Mouse (Mus musculus): ENCODE results near the gene 2310022B05Rik. TPM values are rescaled to one million over a fixed set of nuclear protein-coding genes. Genes with fewer than 3 reads are reported as not detected.

Gene 2310022B05Rik
- total and polyA plus RNA-seq, 3 experiments = 54.4 to 64.3 (median 61.8) TPM

GRCm38 (mm10) chr8:124617266-124617869 is 45.8 kb downstream of the 2310022B05Rik start:
- intact Hi-C loops (cut with DNase I) = loop anchor here (1.0 to 5.0 kb wide), 2 partner anchors 60 to 160 kb away; no protein-coding TSS in a partner anchor

GRCm38 (mm10) chr8:124614325-124614724 is 48.8 kb downstream of the 2310022B05Rik start:
- no peaks in the 10 kb centered on the region for H3K36me3 ChIP-seq (ENCODE audit: control insufficient read depth, insufficient read depth, low read length)
- intact Hi-C loops (cut with DNase I) = no loop called here
- no peak overlapping the region for H3K9ac ChIP-seq (ENCODE audit: low read depth, low read length)
- no peak overlapping the region for H3K4me3 ChIP-seq
- DNase-seq = no peak
- no peaks in the 10 kb centered on the region for H3K79me2 ChIP-seq (replicated peaks; ENCODE audit: control insufficient read depth, insufficient read depth, low read length)
- no peaks in the 10 kb centered on the region for H3K4me1 ChIP-seq (ENCODE audit: control insufficient read depth, insufficient read depth, low read length)
- no peaks in the 10 kb centered on the region for H3K27me3 ChIP-seq (ENCODE audit: control insufficient read depth, insufficient read depth, low read length)
- H3K27ac ChIP-seq = no peak overlapping the region
- WGBS = 84% methylated on average over 5 of the region's 6 CpGs
- no peak for TF ChIP-seq EP300 (IDR thresholded peaks at IDR 0.05; ENCODE audit: insufficient read depth, low read depth, low read length)
- no peak for TF ChIP-seq POLR2A (IDR thresholded peaks at IDR 0.05; ENCODE audit: insufficient read depth, low read depth, low read length)
- TF ChIP-seq CTCF (IDR thresholded peaks at IDR 0.05) = no peak

More at GRCm38 (mm10) chr8:124617266-124617869, 45.8 kb downstream of the 2310022B05Rik start:
- Histone ChIP-seq H3K27ac (peak overlapping the region; percentile 49), H3K9ac (ENCODE audit: low read depth, low read length) (peak overlapping the region; percentile 12; the same call in 1 of the 2 replicates), H3K4me3 (peak overlapping the region; percentile 42), H3K4me1 (ENCODE audit: control insufficient read depth, insufficient read depth, low read length) (no peaks in the 10 kb centered on the region), H3K27me3 (ENCODE audit: control insufficient read depth, insufficient read depth, low read length) (no peaks in the 10 kb centered on the region), H3K36me3 (ENCODE audit: control insufficient read depth, insufficient read depth, low read length) (no peaks in the 10 kb centered on the region), H3K79me2 (replicated peaks; ENCODE audit: control insufficient read depth, insufficient read depth, low read length) (no peaks in the 10 kb centered on the region)
- DNase-seq = peak; percentile 77 to 83
- TF ChIP-seq CTCF (IDR thresholded peaks at IDR 0.05) (peak; percentile 94), POLR2A (IDR thresholded peaks at IDR 0.05; ENCODE audit: insufficient read depth, low read depth, low read length) (no peak), EP300 (IDR thresholded peaks at IDR 0.05; ENCODE audit: insufficient read depth, low read depth, low read length) (peak; percentile 84; the same call in 1 of the 2 replicates)
- 9% methylated on average over 17 of the region's 17 CpGs for WGBS

- TF ChIP-seq POLR2A (IDR thresholded peaks at IDR 0.05; ENCODE audit: insufficient read depth, low read depth, low read length) (no peak), CTCF (IDR thresholded peaks at IDR 0.05) (no peak), EP300 (IDR thresholded peaks at IDR 0.05; ENCODE audit: insufficient read depth, low read depth, low read length) (no peak)
- Histone ChIP-seq H3K9ac (ENCODE audit: low read depth, low read length) (no peak overlapping the region), H3K4me1 (ENCODE audit: control insufficient read depth, insufficient read depth, low read length) (no peaks in the 10 kb centered on the region), H3K4me3 (no peak overlapping the region), H3K27me3 (ENCODE audit: control insufficient read depth, insufficient read depth, low read length) (no peaks in the 10 kb centered on the region), H3K79me2 (replicated peaks; ENCODE audit: control insufficient read depth, insufficient read depth, low read length) (no peaks in the 10 kb centered on the region), H3K36me3 (ENCODE audit: control insufficient read depth, insufficient read depth, low read length) (no peaks in the 10 kb centered on the region), H3K27ac (no peak overlapping the region)
- intact Hi-C loops (cut with DNase I) = no loop called here
- DNase-seq = no peak
- WGBS = 30% methylated on average over 9 of the region's 9 CpGs
Observed at GRCm38 (mm10) chr8:124608972-124609353, 54.2 kb downstream of the 2310022B05Rik start.

- WGBS = 61% methylated on average over 13 of the region's 13 CpGs
- Histone ChIP-seq H3K4me3 (no peak overlapping the region), H3K27me3 (ENCODE audit: control insufficient read depth, insufficient read depth, low read length) (no peaks in the 10 kb centered on the region), H3K79me2 (replicated peaks; ENCODE audit: control insufficient read depth, insufficient read depth, low read length) (no peaks in the 10 kb centered on the region), H3K36me3 (ENCODE audit: control insufficient read depth, insufficient read depth, low read length) (no peaks in the 10 kb centered on the region), H3K27ac (no peak overlapping the region), H3K4me1 (ENCODE audit: control insufficient read depth, insufficient read depth, low read length) (no peaks in the 10 kb centered on the region), H3K9ac (ENCODE audit: low read depth, low read length) (no peak overlapping the region)
- intact Hi-C loops (cut with DNase I) = no loop called here
- DNase-seq = no peak
- no peak for TF ChIP-seq EP300 (IDR thresholded peaks at IDR 0.05; ENCODE audit: insufficient read depth, low read depth, low read length)
- no peak for TF ChIP-seq POLR2A (IDR thresholded peaks at IDR 0.05; ENCODE audit: insufficient read depth, low read depth, low read length)
- peak; percentile 72 for TF ChIP-seq CTCF (IDR thresholded peaks at IDR 0.05)
Observed at GRCm38 (mm10) chr8:124608239-124608971, 54.8 kb downstream of the 2310022B05Rik start.

GRCm38 (mm10) chr8:124604066-124604465 is 59.1 kb downstream of the 2310022B05Rik start:
- Histone ChIP-seq H3K27ac (no peak overlapping the region), H3K9ac (ENCODE audit: low read depth, low read length) (no peak overlapping the region), H3K4me1 (ENCODE audit: control insufficient read depth, insufficient read depth, low read length) (no peaks in the 10 kb centered on the region), H3K79me2 (replicated peaks; ENCODE audit: control insufficient read depth, insufficient read depth, low read length) (no peaks in the 10 kb centered on the region), H3K4me3 (no peak overlapping the region), H3K27me3 (ENCODE audit: control insufficient read depth, insufficient read depth, low read length) (no peaks in the 10 kb centered on the region), H3K36me3 (ENCODE audit: control insufficient read depth, insufficient read depth, low read length) (no peaks in the 10 kb centered on the region)
- intact Hi-C loops (cut with DNase I) = no loop called here
- TF ChIP-seq CTCF (IDR thresholded peaks at IDR 0.05) (0 out of 2 replicates have a peak, but pooled peaks have one; percentile 3), POLR2A (IDR thresholded peaks at IDR 0.05; ENCODE audit: insufficient read depth, low read depth, low read length) (no peak)
- WGBS = 66% methylated on average over 5 of the region's 5 CpGs
- DNase-seq = no peak

- H3K9ac ChIP-seq (ENCODE audit: low read depth, low read length) = no peak overlapping the region
- intact Hi-C loops (cut with DNase I) = no loop called here
- WGBS = 57% methylated on average over 4 of the region's 4 CpGs
- H3K4me1 ChIP-seq (ENCODE audit: control insufficient read depth, insufficient read depth, low read length) = peaks cover 7% of the 10 kb centered on the region
- no peak overlapping the region for H3K4me3 ChIP-seq
- no peaks in the 10 kb centered on the region for H3K27me3 ChIP-seq (ENCODE audit: control insufficient read depth, insufficient read depth, low read length)
- DNase-seq = no peak
- no peak overlapping the region for H3K27ac ChIP-seq
- no peaks in the 10 kb centered on the region for H3K36me3 ChIP-seq (ENCODE audit: control insufficient read depth, insufficient read depth, low read length)
- no peaks in the 10 kb centered on the region for H3K79me2 ChIP-seq (replicated peaks; ENCODE audit: control insufficient read depth, insufficient read depth, low read length)
- TF ChIP-seq CTCF (IDR thresholded peaks at IDR 0.05) = no peak
- no peak for TF ChIP-seq POLR2A (IDR thresholded peaks at IDR 0.05; ENCODE audit: insufficient read depth, low read depth, low read length)
- TF ChIP-seq EP300 (IDR thresholded peaks at IDR 0.05; ENCODE audit: insufficient read depth, low read depth, low read length) = no peak
Observed at GRCm38 (mm10) chr8:124589393-124589792, 73.8 kb downstream of the 2310022B05Rik start.
